Mouse (Mus musculus): Measurements from ENCODE around the gene Lman2l. TPM values are rescaled to one million over a fixed set of nuclear protein-coding genes. Genes with fewer than 3 reads are reported as not detected.
A peak's percentile ranks its signal among the peaks of the same experiment; 100 is the strongest.

Lman2l gene
- polyA plus RNA-seq, 1 experiment from 2014 or later = 9.9 TPM

DNA sequence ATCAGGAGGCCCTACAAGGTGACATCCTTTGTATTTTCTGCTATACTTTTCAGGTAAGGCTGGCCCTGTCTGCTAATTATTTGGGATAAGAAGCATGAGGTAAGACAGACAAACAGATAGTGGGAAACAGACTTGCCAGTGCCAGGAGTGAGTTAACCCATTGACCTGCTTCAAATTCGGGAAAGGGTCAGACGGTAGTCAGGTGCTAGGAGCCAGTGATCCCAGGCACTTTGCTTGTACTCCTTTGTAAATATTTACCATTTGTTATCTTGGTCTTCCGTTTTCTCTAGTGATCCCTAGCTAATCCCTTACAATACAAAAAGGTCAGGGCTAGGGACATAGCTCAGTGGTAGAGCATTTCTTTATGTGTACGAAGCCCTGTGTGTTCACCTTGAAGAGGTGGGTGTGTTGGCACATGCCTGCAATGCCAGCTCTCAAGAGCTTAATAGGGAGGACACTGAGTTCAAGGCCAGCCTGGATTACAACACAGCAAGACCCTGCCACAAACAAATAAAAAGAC lies 20.6 kb upstream of the Lman2l start:
- H3K27ac ChIP-seq (ENCODE audit: low read depth) = no peak overlapping the region
- H3K4me2 ChIP-seq (ENCODE audit: low read depth, low read length) = no peak overlapping the region
- TF ChIP-seq CTCF (IDR thresholded peaks at IDR 0.05; ENCODE audit: low read depth) (no peak), EP300 (IDR thresholded peaks at IDR 0.05; ENCODE audit: low read depth) (0 out of 2 replicates have a peak, but pooled peaks have one; percentile 26)
- DNase-seq (no peak), ATAC-seq (no peak)
- peaks cover 24% of the 10 kb centered on the region for H3K4me1 ChIP-seq (ENCODE audit: insufficient read depth)
- H3K9me3 ChIP-seq (ENCODE audit: low read length) = no peaks in the 10 kb centered on the region
- 56% methylated on average over 4 of the region's 4 CpGs for WGBS (ENCODE audit: insufficient replicate concordance)
- H3K9ac ChIP-seq (replicated peaks) = no peak overlapping the region
- H3K4me3 ChIP-seq (ENCODE audit: low read depth, low read length) = no peak overlapping the region
- no peaks in the 10 kb centered on the region for H3K36me3 ChIP-seq (replicated peaks; ENCODE audit: insufficient read depth, low read length)
- H3K27me3 ChIP-seq (ENCODE audit: insufficient read depth, low read length) = no peaks in the 10 kb centered on the region

DNA sequence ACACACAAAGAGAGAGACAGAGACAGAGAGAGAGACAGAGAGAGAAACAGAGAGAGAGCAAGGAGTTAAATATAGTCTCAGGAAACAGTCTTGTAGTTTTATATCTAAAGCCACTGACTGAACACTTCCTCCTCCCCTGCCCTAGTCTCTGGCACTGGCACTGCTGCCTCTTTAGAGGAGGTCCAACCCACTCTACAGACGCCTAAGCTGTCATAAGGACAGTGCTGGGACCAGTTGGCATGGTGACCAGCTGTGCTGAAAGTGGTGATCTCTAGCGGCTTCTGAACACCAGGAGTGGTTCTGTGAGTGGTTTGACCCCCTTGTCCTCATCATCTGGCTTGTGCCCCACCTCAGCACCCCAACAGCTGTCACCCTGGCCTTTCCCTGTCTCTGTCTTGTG lies 16.8 kb upstream of the Lman2l start:
- ATAC-seq (no peak), DNase-seq (no peak)
- H3K9ac ChIP-seq (replicated peaks) = no peak overlapping the region
- no peak overlapping the region for H3K27ac ChIP-seq (ENCODE audit: low read depth)
- no peaks in the 10 kb centered on the region for H3K27me3 ChIP-seq (ENCODE audit: insufficient read depth, low read length)
- 0 out of 2 replicates have a peak, but pooled peaks cover 10% of the 10 kb centered on the region for H3K4me1 ChIP-seq (ENCODE audit: insufficient read depth)
- H3K36me3 ChIP-seq (replicated peaks; ENCODE audit: insufficient read depth, low read length) = no peaks in the 10 kb centered on the region
- TF ChIP-seq CTCF (IDR thresholded peaks at IDR 0.05; ENCODE audit: low read depth) (no peak), EP300 (IDR thresholded peaks at IDR 0.05; ENCODE audit: low read depth) (no peak)
- no peak overlapping the region for H3K4me3 ChIP-seq (ENCODE audit: low read depth, low read length)
- H3K9me3 ChIP-seq (ENCODE audit: low read length) = no peaks in the 10 kb centered on the region
- no peak overlapping the region for H3K4me2 ChIP-seq (ENCODE audit: low read depth, low read length)
- 14% methylated on average over 2 of the region's 2 CpGs for WGBS (ENCODE audit: insufficient replicate concordance)

DNA sequence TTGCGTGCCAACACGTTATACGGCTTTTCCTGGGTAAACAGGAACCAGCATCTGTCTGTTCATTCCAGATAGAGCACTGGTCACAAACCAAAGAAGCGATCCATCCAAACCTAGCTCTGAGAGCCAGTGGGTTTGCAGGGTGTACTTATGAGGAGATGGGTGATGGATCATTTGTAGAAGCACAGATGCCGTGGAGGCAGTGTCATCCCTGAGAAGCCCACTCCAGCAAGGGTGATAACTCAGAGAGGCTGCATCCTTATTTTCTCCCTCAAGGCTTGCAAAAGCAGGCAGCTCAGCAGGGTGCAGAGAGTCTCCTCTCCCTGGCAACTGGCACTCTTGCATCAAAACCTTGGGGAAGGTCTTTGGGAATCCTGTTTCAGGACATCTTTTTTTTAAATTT lies 13.1 kb upstream of the Lman2l start:
- Histone ChIP-seq H3K27me3 (ENCODE audit: insufficient read depth, low read length) (no peaks in the 10 kb centered on the region), H3K36me3 (replicated peaks; ENCODE audit: insufficient read depth, low read length) (no peaks in the 10 kb centered on the region), H3K9ac (replicated peaks) (no peak overlapping the region), H3K4me1 (ENCODE audit: insufficient read depth) (0 out of 2 replicates have a peak, but pooled peaks cover 3% of the 10 kb centered on the region), H3K9me3 (ENCODE audit: low read length) (no peaks in the 10 kb centered on the region), H3K4me3 (ENCODE audit: low read depth, low read length) (no peak overlapping the region), H3K4me2 (ENCODE audit: low read depth, low read length) (no peak overlapping the region), H3K27ac (ENCODE audit: low read depth) (no peak overlapping the region)
- no peak for ATAC-seq
- WGBS (ENCODE audit: insufficient replicate concordance) = 44% methylated on average over 5 of the region's 5 CpGs
- TF ChIP-seq EP300 (IDR thresholded peaks at IDR 0.05; ENCODE audit: low read depth) = no peak
- TF ChIP-seq CTCF (IDR thresholded peaks at IDR 0.05; ENCODE audit: low read depth) = no peak
- no peak for DNase-seq

DNA sequence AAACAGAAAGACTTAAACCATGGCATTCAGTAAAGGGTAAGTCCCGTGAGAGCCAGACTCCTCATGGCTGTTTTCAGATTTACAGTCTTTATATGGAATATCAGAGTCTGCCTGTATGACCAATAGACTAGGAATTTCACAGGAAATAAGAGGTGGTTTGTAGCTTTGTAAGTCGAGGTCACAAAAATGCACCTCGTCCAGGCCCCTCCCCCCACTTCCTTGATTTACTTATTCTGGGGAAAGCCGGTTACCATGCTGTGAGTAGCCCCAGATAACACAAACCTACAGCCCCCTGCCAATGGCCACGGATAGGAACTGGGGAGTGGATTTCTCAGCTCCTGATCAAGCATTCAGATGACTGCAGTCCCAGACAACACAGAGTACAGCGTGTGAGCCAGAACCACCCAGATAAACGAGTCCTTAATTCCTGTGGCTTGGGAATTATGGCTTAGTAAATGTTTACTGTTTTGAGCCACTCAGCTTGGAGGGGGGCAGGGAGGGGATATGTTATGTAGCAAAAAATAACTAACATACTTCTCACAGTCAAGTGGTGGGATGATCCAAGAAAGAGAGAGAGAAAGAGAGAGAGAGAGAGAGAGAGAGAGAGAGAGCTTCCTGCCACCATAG lies 12.4 kb upstream of the Lman2l start:
- H3K36me3 ChIP-seq (replicated peaks; ENCODE audit: insufficient read depth, low read length) = no peaks in the 10 kb centered on the region
- no peak for ATAC-seq

DNA sequence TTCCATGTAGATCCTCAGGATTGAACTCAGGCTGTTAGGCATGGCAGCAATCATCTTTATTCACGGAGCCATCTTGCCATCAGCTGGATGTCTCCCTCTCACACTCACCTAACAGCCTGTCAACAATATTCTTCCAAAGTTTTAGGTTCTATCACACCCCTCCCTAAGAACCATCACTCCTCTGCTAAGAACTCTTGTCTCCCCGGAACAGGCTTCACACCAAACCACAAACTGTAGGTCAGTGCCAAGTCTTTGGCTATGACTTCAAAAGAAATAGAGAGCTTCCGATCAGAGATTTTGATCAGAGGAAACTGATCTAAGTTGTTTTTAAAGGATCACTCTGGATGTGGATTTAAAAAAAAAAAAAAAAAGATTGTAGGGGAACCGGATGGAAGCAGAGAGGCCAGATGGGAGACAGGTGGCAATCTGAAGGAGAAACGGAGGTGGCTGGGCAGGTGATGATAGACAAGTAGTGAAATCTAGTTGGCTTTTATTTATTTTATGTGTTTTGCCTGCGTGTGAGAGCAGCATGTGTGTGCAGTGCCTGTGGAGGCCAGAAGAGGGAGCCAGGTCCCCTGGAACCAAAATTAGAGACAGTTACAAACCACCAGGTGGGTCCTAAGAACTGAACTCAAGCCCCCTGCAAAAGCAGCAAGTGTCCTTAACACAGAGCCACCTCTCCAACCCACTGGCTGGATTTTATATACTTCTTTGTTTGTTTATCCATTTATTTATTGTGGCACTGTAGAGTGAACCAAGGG lies 9.2 kb upstream of the Lman2l start:
- no peak overlapping the region for H3K27ac ChIP-seq (ENCODE audit: low read depth)
- no peak for ATAC-seq
- H3K4me2 ChIP-seq (ENCODE audit: low read depth, low read length) = no peak overlapping the region
- H3K36me3 ChIP-seq (replicated peaks; ENCODE audit: insufficient read depth, low read length) = no peaks in the 10 kb centered on the region
- no peak for DNase-seq
- H3K9me3 ChIP-seq (ENCODE audit: low read length) = no peaks in the 10 kb centered on the region
- TF ChIP-seq CTCF (IDR thresholded peaks at IDR 0.05; ENCODE audit: low read depth) (peak; percentile 41), EP300 (IDR thresholded peaks at IDR 0.05; ENCODE audit: low read depth) (no peak)
- H3K4me1 ChIP-seq (ENCODE audit: insufficient read depth) = 0 out of 2 replicates have a peak, but pooled peaks cover 3% of the 10 kb centered on the region
- no peak overlapping the region for H3K4me3 ChIP-seq (ENCODE audit: low read depth, low read length)
- H3K27me3 ChIP-seq (ENCODE audit: insufficient read depth, low read length) = no peaks in the 10 kb centered on the region
- 75% methylated on average over 6 of the region's 6 CpGs for WGBS (ENCODE audit: insufficient replicate concordance)
- no peak overlapping the region for H3K9ac ChIP-seq (replicated peaks)

More for the DNA sequence above, 12.4 kb upstream of the Lman2l start:
- Histone ChIP-seq H3K27me3 (ENCODE audit: insufficient read depth, low read length) (no peaks in the 10 kb centered on the region), H3K4me3 (ENCODE audit: low read depth, low read length) (no peak overlapping the region), H3K9ac (replicated peaks) (no peak overlapping the region), H3K9me3 (ENCODE audit: low read length) (no peaks in the 10 kb centered on the region), H3K4me1 (ENCODE audit: insufficient read depth) (0 out of 2 replicates have a peak, but pooled peaks cover 3% of the 10 kb centered on the region), H3K27ac (ENCODE audit: low read depth) (no peak overlapping the region), H3K4me2 (ENCODE audit: low read depth, low read length) (no peak overlapping the region)
- DNase-seq = no peak
- WGBS (ENCODE audit: insufficient replicate concordance) = 23% methylated on average over 7 of the region's 7 CpGs
- TF ChIP-seq CTCF (IDR thresholded peaks at IDR 0.05; ENCODE audit: low read depth) (no peak), EP300 (IDR thresholded peaks at IDR 0.05; ENCODE audit: low read depth) (no peak)

DNA sequence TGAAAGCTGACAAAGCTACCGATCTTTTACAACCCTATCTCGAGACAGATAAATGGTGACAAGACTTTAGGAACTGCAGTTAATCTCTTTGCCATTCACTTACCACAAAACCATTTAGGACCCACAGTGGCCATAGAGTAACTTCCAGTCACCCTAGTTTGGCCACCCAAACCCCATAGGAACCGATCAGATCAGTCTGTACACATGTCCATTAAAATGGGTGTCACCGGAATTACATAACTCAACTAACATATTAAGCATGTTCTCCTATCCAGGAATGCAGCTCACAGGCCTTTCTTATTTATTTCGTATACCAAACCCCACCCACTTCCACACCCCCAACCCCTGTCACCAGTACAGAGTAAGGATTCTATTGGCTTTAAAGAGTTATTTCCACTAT lies 1.8 kb upstream of the Lman2l start:
- 52% methylated on average over 5 of the region's 5 CpGs for WGBS (ENCODE audit: insufficient replicate concordance)
- no peak overlapping the region for H3K9ac ChIP-seq (replicated peaks)
- H3K36me3 ChIP-seq (replicated peaks; ENCODE audit: insufficient read depth, low read length) = peaks cover 3% of the 10 kb centered on the region; the same call in 1 of the 2 replicates
- H3K4me1 ChIP-seq (ENCODE audit: insufficient read depth) = peaks cover 14% of the 10 kb centered on the region
- no peak for DNase-seq
- H3K9me3 ChIP-seq (ENCODE audit: low read length) = no peaks in the 10 kb centered on the region
- TF ChIP-seq CTCF (IDR thresholded peaks at IDR 0.05; ENCODE audit: low read depth) (no peak), EP300 (IDR thresholded peaks at IDR 0.05; ENCODE audit: low read depth) (no peak)
- ATAC-seq = no peak
- no peaks in the 10 kb centered on the region for H3K27me3 ChIP-seq (ENCODE audit: insufficient read depth, low read length)
- peak overlapping the region; percentile 73 for H3K27ac ChIP-seq (ENCODE audit: low read depth)
- H3K4me3 ChIP-seq (ENCODE audit: low read depth, low read length) = no peak overlapping the region
- no peak overlapping the region for H3K4me2 ChIP-seq (ENCODE audit: low read depth, low read length)
